Mouse (Mus musculus): ENCODE measurements at regions not wholly inside any gene's neighbourhood (a gene's known extent, or its start where the extent isn't known, plus 50 kb on each side); places are given as distances from the start of the nearest gene placed in this dataset.
A peak's percentile ranks its signal among the peaks of the same experiment; 100 is the strongest.

DNA sequence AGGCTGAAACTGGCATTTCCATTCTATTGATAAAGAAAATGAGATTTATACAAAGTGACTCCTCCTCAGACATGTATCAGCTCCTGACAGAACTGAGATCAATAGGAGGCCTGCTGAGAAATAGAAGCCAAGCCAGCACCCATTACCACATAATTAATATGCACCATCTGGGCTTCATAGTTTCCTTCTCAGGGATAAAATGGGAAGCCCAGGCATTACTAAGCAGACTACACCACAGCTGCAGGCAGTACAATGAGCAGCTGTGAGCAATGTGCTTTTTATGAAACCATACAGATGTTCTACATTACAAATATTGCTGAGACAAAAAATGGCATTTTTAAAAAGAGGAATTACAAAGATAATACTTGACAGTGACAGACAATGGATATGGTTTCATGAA lies 950.1 kb downstream of the Otol1 start:
- H3K4me1 ChIP-seq (ENCODE audit: control insufficient read depth, insufficient read depth, low read length): no peaks in the 10 kb centered on the region
- H3K4me2 ChIP-seq: no peak overlapping the region
- no peaks in the 10 kb centered on the region for H3K9me3 ChIP-seq (ENCODE audit: control insufficient read depth, low read length)
- peak; percentile 38; the same call in 1 of the 2 replicates for ATAC-seq (ENCODE audit: low FRiP score)
- no peak overlapping the region for H3K27ac ChIP-seq (ENCODE audit: low read depth, low read length)
- no peak overlapping the region for H3K4me3 ChIP-seq (ENCODE audit: low read depth, low read length)
- no peak for DNase-seq (ENCODE audit: low spot score, missing footprints)
- no peaks in the 10 kb centered on the region for H3K27me3 ChIP-seq (ENCODE audit: control insufficient read depth, insufficient read depth, low read length)
- no peak overlapping the region for H3K9ac ChIP-seq (ENCODE audit: low read length)
- no peaks in the 10 kb centered on the region for H3K36me3 ChIP-seq (ENCODE audit: control insufficient read depth, insufficient read depth, low read length)

DNA sequence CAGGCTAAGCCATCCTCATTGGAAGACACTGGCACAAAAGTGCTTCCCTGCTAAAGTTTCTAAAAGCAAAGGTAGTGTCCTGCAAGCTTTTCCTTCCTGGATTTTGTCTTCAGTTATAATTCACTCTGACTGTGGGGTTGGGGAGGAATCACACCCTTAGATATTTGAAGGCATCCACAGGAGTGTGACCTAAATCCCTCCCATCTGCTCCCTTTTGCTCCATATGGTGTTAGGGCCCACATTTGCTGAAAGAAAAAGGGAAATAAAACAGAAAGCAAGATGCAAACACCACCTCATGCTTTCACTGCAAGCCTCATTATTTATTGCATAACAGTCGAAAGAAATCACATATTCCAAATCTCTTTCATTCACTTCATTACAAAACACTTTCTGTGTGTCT lies 955.1 kb downstream of the Otol1 start:
- Histone ChIP-seq H3K4me1 (ENCODE audit: control insufficient read depth, insufficient read depth, low read length) (no peaks in the 10 kb centered on the region), H3K36me3 (ENCODE audit: control insufficient read depth, insufficient read depth, low read length) (no peaks in the 10 kb centered on the region), H3K9me3 (ENCODE audit: control insufficient read depth, low read length) (no peaks in the 10 kb centered on the region), H3K27ac (ENCODE audit: low read depth, low read length) (no peak overlapping the region), H3K9ac (ENCODE audit: low read length) (no peak overlapping the region), H3K4me3 (ENCODE audit: low read depth, low read length) (no peak overlapping the region), H3K4me2 (no peak overlapping the region), H3K27me3 (ENCODE audit: control insufficient read depth, insufficient read depth, low read length) (no peaks in the 10 kb centered on the region)
- WGBS: 81% methylated on average over 1 of the region's 1 CpGs
- no peak for DNase-seq (ENCODE audit: low spot score, missing footprints)
- ATAC-seq (ENCODE audit: low FRiP score): no peak

DNA sequence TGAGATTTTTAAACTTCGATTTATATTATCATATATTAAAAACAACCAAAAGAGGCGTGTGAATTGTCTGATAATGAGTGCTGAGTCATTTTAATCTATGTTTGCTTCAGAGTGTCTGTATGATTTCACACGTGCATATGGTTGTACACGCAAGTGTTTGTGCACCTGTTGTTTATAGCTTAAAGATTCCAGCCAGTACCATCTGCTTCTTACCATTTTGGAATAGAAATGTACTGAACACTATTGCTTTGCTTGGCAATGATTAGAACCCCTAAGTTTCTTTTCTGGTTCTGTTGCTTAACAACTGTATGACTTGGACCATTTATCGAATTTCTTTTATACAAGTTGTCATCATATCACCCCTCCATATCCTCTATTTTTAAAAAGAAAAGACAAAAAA lies 969.5 kb downstream of the Otol1 start:
- H3K4me3 ChIP-seq (ENCODE audit: low read depth, low read length): no peak overlapping the region
- H3K4me1 ChIP-seq (ENCODE audit: control insufficient read depth, insufficient read depth, low read length): no peaks in the 10 kb centered on the region
- H3K36me3 ChIP-seq (ENCODE audit: control insufficient read depth, insufficient read depth, low read length): no peaks in the 10 kb centered on the region
- H3K27me3 ChIP-seq (ENCODE audit: control insufficient read depth, insufficient read depth, low read length): no peaks in the 10 kb centered on the region
- no peak overlapping the region for H3K9ac ChIP-seq (ENCODE audit: low read length)
- H3K4me2 ChIP-seq: no peak overlapping the region
- 91% methylated on average over 5 of the region's 5 CpGs for WGBS
- DNase-seq (ENCODE audit: low spot score, missing footprints) (no peak), ATAC-seq (ENCODE audit: low FRiP score) (no peak)
- no peaks in the 10 kb centered on the region for H3K9me3 ChIP-seq (ENCODE audit: control insufficient read depth, low read length)
- H3K27ac ChIP-seq (ENCODE audit: low read depth, low read length): no peak overlapping the region

DNA sequence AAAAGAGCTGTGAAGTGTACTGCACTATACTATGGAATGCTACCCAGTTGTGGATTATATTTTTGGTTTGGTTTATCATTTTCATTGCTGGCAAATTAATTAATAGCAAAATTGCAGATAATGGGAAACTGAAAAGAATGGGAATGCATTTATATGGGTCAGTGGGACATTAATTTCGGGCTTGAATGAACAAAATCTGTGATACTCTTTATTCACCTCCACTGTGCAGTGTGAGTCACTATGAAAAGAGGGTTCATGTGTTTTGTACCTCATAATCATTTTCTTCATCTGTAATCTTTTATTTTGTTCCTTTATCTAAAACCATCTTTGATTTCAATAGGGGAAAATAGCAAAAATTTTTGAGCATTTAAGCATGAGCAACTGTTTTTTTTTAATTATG lies 983.5 kb downstream of the Otol1 start:
- no peak for ATAC-seq (ENCODE audit: low FRiP score)
- H3K27me3 ChIP-seq (ENCODE audit: control insufficient read depth, insufficient read depth, low read length): no peaks in the 10 kb centered on the region

DNA sequence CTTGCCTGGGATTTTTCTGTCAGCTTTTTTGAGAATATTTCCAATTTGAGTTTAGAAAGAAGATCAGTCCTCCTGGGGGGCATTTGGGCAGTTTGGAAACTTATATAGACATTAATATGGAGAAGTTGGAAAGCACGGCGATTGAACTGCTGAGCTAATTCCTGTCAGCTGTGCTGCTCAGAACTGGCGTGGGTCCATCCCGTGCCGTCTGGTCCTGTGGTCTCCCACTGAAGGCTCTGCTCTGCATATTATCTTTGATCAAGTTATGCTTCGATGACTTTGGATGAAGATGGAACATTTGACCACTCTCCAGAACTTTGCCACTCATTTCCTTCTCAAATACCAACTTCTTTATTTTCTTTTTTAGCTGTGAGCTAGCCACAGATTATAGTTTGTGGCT lies 995.6 kb downstream of the Otol1 start:
- Histone ChIP-seq H3K27ac (ENCODE audit: low read depth, low read length) (no peak overlapping the region), H3K4me2 (no peak overlapping the region), H3K4me1 (ENCODE audit: control insufficient read depth, insufficient read depth, low read length) (no peaks in the 10 kb centered on the region), H3K9ac (ENCODE audit: low read length) (no peak overlapping the region), H3K9me3 (ENCODE audit: control insufficient read depth, low read length) (no peaks in the 10 kb centered on the region), H3K36me3 (ENCODE audit: control insufficient read depth, insufficient read depth, low read length) (no peaks in the 10 kb centered on the region), H3K4me3 (ENCODE audit: low read depth, low read length) (no peak overlapping the region), H3K27me3 (ENCODE audit: control insufficient read depth, insufficient read depth, low read length) (no peaks in the 10 kb centered on the region)
- ATAC-seq (ENCODE audit: low FRiP score): no peak
- 79% methylated on average over 6 of the region's 6 CpGs for WGBS
- DNase-seq (ENCODE audit: low spot score, missing footprints): no peak

More for the DNA sequence above, 983.5 kb downstream of the Otol1 start:
- Histone ChIP-seq H3K4me2 (no peak overlapping the region), H3K36me3 (ENCODE audit: control insufficient read depth, insufficient read depth, low read length) (no peaks in the 10 kb centered on the region), H3K27ac (ENCODE audit: low read depth, low read length) (no peak overlapping the region), H3K4me3 (ENCODE audit: low read depth, low read length) (no peak overlapping the region), H3K9ac (ENCODE audit: low read length) (no peak overlapping the region), H3K4me1 (ENCODE audit: control insufficient read depth, insufficient read depth, low read length) (no peaks in the 10 kb centered on the region), H3K9me3 (ENCODE audit: control insufficient read depth, low read length) (no peaks in the 10 kb centered on the region)
- whole genome bisulfite sequencing: 94% methylated on average over 1 of the region's 1 CpGs
- DNase-seq (ENCODE audit: low spot score, missing footprints): no peak
